Mouse (Mus musculus) heart, embryonic 16.5 days (tissue): ENCODE measurements around the gene Zfp871. TPM values are rescaled to one million over a fixed set of nuclear protein-coding genes. Genes with fewer than 3 reads are reported as not detected.

Experiments
- ATAC-seq: fragments of 200-750 bp; cut with Nextera tagmentation; replicated peaks from 2 replicates; pipeline ENCODE4 v1.8.0; 2017; ENCODE audit warnings: moderate number of reproducible peaks; ENCODE audit not compliant: insufficient read depth, low FRiP score; ENCODE audit errors: extremely low read depth
- H3K27ac ChIP-seq: fragments of 300-500 bp; sonication (generic); 2 replicates; pipeline ENCODE4 v1.5.1; 2014; ENCODE audit warnings: mild to moderate bottlenecking, low read length, control low read depth, moderate library complexity
- H3K27me3 ChIP-seq: fragments of 300-500 bp; sonication (generic); 2 replicates; pipeline ENCODE4 v1.6.1; 2014; ENCODE audit warnings: low read length, mixed read lengths; ENCODE audit not compliant: control insufficient read depth, insufficient read depth
- H3K36me3 ChIP-seq: fragments of 300-500 bp; sonication (generic); 2 replicates; pipeline ENCODE4 v1.6.1; 2014; ENCODE audit not compliant: control insufficient read depth, insufficient read depth
- H3K4me1 ChIP-seq: fragments of 300-500 bp; sonication (generic); 2 replicates; pipeline ENCODE4 v1.6.1; 2014; ENCODE audit warnings: low read length, mixed read lengths; ENCODE audit not compliant: control insufficient read depth, insufficient read depth
- H3K4me2 ChIP-seq: fragments of 300-500 bp; sonication (generic); 2 replicates; pipeline ENCODE4 v1.6.1; 2014; ENCODE audit warnings: low read depth, mild to moderate bottlenecking, control low read depth, low read length
- H3K4me3 ChIP-seq: fragments of 300-500 bp; sonication (generic); 2 replicates; pipeline ENCODE4 v1.5.1; 2014; ENCODE audit warnings: mild to moderate bottlenecking, control low read depth, low read length
- H3K9ac ChIP-seq: fragments of 300-500 bp; sonication (generic); 2 replicates; pipeline ENCODE4 v1.6.1; 2014; ENCODE audit warnings: low read length, control low read depth
- H3K9me3 ChIP-seq: fragments of 300-500 bp; sonication (generic); replicated peaks from 2 replicates; pipeline ENCODE4 v1.6.1; 2016; ENCODE audit warnings: low read length; ENCODE audit not compliant: control insufficient read depth
- WGBS: fragments of 180-500 bp; shearing (Covaris S2); extraction: QIAGEN DNeasy Blood & Tissue Kit; methylation state at CpG from one replicate; pipeline ENCODE4 v1.1.7; 2014; 5-methylcytosine and 5-hydroxymethylcytosine counted together
- polyA plus RNA-seq: library from polyadenylated mRNA; unstranded; fragments of >200 nt; fragmentation: Nextera tagmentation; extraction: Ambion mirVana; gene quantifications from 2 replicates; pipeline ENCODE4 v1.2.1, GENCODE M21; 2015

Gene Zfp871
- polyA plus RNA-seq, 1 experiment from 2014 or later: 18.0 TPM

- peaks cover 7% of the 10 kb centered on the region for H3K36me3 ChIP-seq
- 71% methylated on average over 8 of the region's 8 CpGs for WGBS
- H3K4me2 ChIP-seq: no peak overlapping the region
- H3K9ac ChIP-seq: no peak overlapping the region
- H3K27ac ChIP-seq: no peak overlapping the region
- no peak for ATAC-seq
- no peaks in the 10 kb centered on the region for H3K9me3 ChIP-seq
- H3K4me3 ChIP-seq: no peak overlapping the region
- peaks cover 19% of the 10 kb centered on the region for H3K4me1 ChIP-seq
- no peaks in the 10 kb centered on the region for H3K27me3 ChIP-seq
Measured at GRCm38 (mm10) chr17:32789244-32789643, 1.2 kb upstream of the Zfp871 start.

- ATAC-seq: no peak
- peak overlapping the region; percentile 90 for H3K4me3 ChIP-seq
- H3K27ac ChIP-seq: peak overlapping the region; percentile 31; the same call in 1 of the 2 replicates
- 4% methylated on average over 9 of the region's 9 CpGs for WGBS
- H3K4me2 ChIP-seq: peak overlapping the region; percentile 82
- peaks cover 19% of the 10 kb centered on the region for H3K4me1 ChIP-seq
- H3K27me3 ChIP-seq: no peaks in the 10 kb centered on the region
- no peaks in the 10 kb centered on the region for H3K9me3 ChIP-seq
- peaks cover 13% of the 10 kb centered on the region for H3K36me3 ChIP-seq
- peak overlapping the region; percentile 47 for H3K9ac ChIP-seq
Measured at GRCm38 (mm10) chr17:32788576-32788975, 489 bp upstream of the Zfp871 start.

- ATAC-seq: peak; percentile 82
- no peaks in the 10 kb centered on the region for H3K27me3 ChIP-seq
- peak overlapping the region; percentile 90 for H3K4me3 ChIP-seq
- 0 out of 2 replicates have a peak, but pooled peaks cover 2% of the 10 kb centered on the region for H3K9me3 ChIP-seq
- H3K4me2 ChIP-seq: peak overlapping the region; percentile 76
- H3K27ac ChIP-seq: peak overlapping the region; percentile 98
- peaks cover 22% of the 10 kb centered on the region for H3K36me3 ChIP-seq
- under 1% methylated on average over 31 of the region's 31 CpGs for WGBS
- peaks cover 19% of the 10 kb centered on the region for H3K4me1 ChIP-seq
- H3K9ac ChIP-seq: peak overlapping the region; percentile 97
Measured at GRCm38 (mm10) chr17:32787436-32788093, 522 bp downstream of the Zfp871 start.

- Histone ChIP-seq H3K27me3 (no peaks in the 10 kb centered on the region), H3K27ac (no peak overlapping the region), H3K4me2 (peak overlapping the region; percentile 76), H3K4me3 (peak overlapping the region; percentile 90), H3K4me1 (peaks cover 19% of the 10 kb centered on the region), H3K9ac (peak overlapping the region; percentile 97), H3K9me3 (0 out of 2 replicates have a peak, but pooled peaks cover 2% of the 10 kb centered on the region), H3K36me3 (peaks cover 24% of the 10 kb centered on the region)
- WGBS: 47% methylated on average over 6 of the region's 6 CpGs
- ATAC-seq: no peak
Measured at GRCm38 (mm10) chr17:32786944-32787343, 1.1 kb downstream of the Zfp871 start.

- no peak overlapping the region for H3K27ac ChIP-seq
- no peak overlapping the region for H3K4me2 ChIP-seq
- H3K9ac ChIP-seq: 0 out of 2 replicates have a peak overlapping the region, but pooled peaks have one; percentile 40
- peaks cover 24% of the 10 kb centered on the region for H3K36me3 ChIP-seq
- no peaks in the 10 kb centered on the region for H3K27me3 ChIP-seq
- no peak for ATAC-seq
- 0 out of 2 replicates have a peak, but pooled peaks cover 2% of the 10 kb centered on the region for H3K9me3 ChIP-seq
- WGBS: 76% methylated on average over 3 of the region's 3 CpGs
- no peak overlapping the region for H3K4me3 ChIP-seq
- H3K4me1 ChIP-seq: peaks cover 19% of the 10 kb centered on the region
Measured at GRCm38 (mm10) chr17:32785656-32786055, 2.4 kb downstream of the Zfp871 start.

- no peaks in the 10 kb centered on the region for H3K27me3 ChIP-seq
- H3K4me1 ChIP-seq: no peaks in the 10 kb centered on the region
- no peak overlapping the region for H3K4me3 ChIP-seq
- peaks cover 45% of the 10 kb centered on the region for H3K36me3 ChIP-seq
- ATAC-seq: no peak
- H3K4me2 ChIP-seq: no peak overlapping the region
- no peak overlapping the region for H3K27ac ChIP-seq
- H3K9ac ChIP-seq: no peak overlapping the region
- no peaks in the 10 kb centered on the region for H3K9me3 ChIP-seq
- 92% methylated on average over 3 of the region's 3 CpGs for whole genome bisulfite sequencing
Measured at GRCm38 (mm10) chr17:32777564-32777963, 10.5 kb downstream of the Zfp871 start.

GRCm38 (mm10) chr17:32771213-32771612 is 16.9 kb downstream of the Zfp871 start:
- H3K36me3 ChIP-seq: peaks cover 60% of the 10 kb centered on the region
- 24% methylated on average over 1 of the region's 1 CpGs for WGBS

GRCm38 (mm10) chr17:32766422-32766821 is 21.7 kb downstream of the Zfp871 start:
- no peak for ATAC-seq
- Histone ChIP-seq H3K4me2 (no peak overlapping the region), H3K9ac (no peak overlapping the region), H3K4me3 (no peak overlapping the region), H3K36me3 (peaks cover 45% of the 10 kb centered on the region), H3K27ac (no peak overlapping the region), H3K27me3 (no peaks in the 10 kb centered on the region), H3K4me1 (no peaks in the 10 kb centered on the region), H3K9me3 (0 out of 2 replicates have a peak, but pooled peaks cover 2% of the 10 kb centered on the region)
- 91% methylated on average over 2 of the region's 2 CpGs for WGBS

More at GRCm38 (mm10) chr17:32771213-32771612, 16.9 kb downstream of the Zfp871 start:
- no peaks in the 10 kb centered on the region for H3K9me3 ChIP-seq
- no peak overlapping the region for H3K4me2 ChIP-seq
- no peak overlapping the region for H3K27ac ChIP-seq
- no peak for ATAC-seq
- H3K4me1 ChIP-seq: no peaks in the 10 kb centered on the region
- no peak overlapping the region for H3K4me3 ChIP-seq
- no peaks in the 10 kb centered on the region for H3K27me3 ChIP-seq
- no peak overlapping the region for H3K9ac ChIP-seq

GRCm38 (mm10) chr17:32757331-32757730 is 30.8 kb downstream of the Zfp871 start:
- no peak overlapping the region for H3K9ac ChIP-seq

More at GRCm38 (mm10) chr17:32757331-32757730, 30.8 kb downstream of the Zfp871 start:
- no peak overlapping the region for H3K27ac ChIP-seq
- no peaks in the 10 kb centered on the region for H3K36me3 ChIP-seq
- no peaks in the 10 kb centered on the region for H3K9me3 ChIP-seq
- H3K4me1 ChIP-seq: peaks cover 3% of the 10 kb centered on the region; the same call in 1 of the 2 replicates
- WGBS: 55% methylated on average over 5 of the region's 5 CpGs
- ATAC-seq: no peak
- H3K27me3 ChIP-seq: no peaks in the 10 kb centered on the region
- no peak overlapping the region for H3K4me2 ChIP-seq
- no peak overlapping the region for H3K4me3 ChIP-seq
